Mouse (Mus musculus) G1E (cell line): ENCODE data around the gene Tada2a.

Experiments used
- CTCF ChIP-seq: IDR thresholded peaks from 2 replicates; pipeline ENCODE4 v1.5.1; 2012; ENCODE audit warnings: low read depth, low read length, inconsistent platforms, mixed read lengths
- POLR2AphosphoS5 ChIP-seq: IDR thresholded peaks from 2 replicates; pipeline ENCODE4 v1.6.1; 2012; ENCODE audit warnings: low read depth, low read length, inconsistent platforms; ENCODE audit not compliant: insufficient replicate concordance
- TAL1 ChIP-seq: conservative IDR thresholded peaks from 2 replicates; pipeline ENCODE4 v1.6.1; 2012; ENCODE audit warnings: low read depth, low read length, inconsistent platforms, mixed read lengths

- no peak for TF ChIP-seq CTCF
- no peak for TF ChIP-seq POLR2AphosphoS5
- TF ChIP-seq TAL1 = no peak
These were observed 16.7 kb upstream of the Tada2a start for GRCm38 (mm10) chr11:84146081-84146480.
